Mouse (Mus musculus) limb, embryonic 14.5 days (tissue): Measurements from ENCODE around the gene Nts. TPM values are rescaled to one million over a fixed set of nuclear protein-coding genes. Genes with fewer than 3 reads are reported as not detected.

Experiments used
- ATAC-seq: fragments of 200-750 bp; cut with Nextera tagmentation; 2 replicates; pipeline ENCODE4 v1.8.0; 2017; ENCODE audit warnings: low read depth, moderate number of reproducible peaks, moderate TSS enrichment; ENCODE audit not compliant: low FRiP score
- DNase-seq: peaks from one replicate; pipeline ENCODE4 v3.0.0-alpha.2; 2015; ENCODE audit warnings: low spot score
- H3K27ac ChIP-seq: fragments of 300-500 bp; sonication (generic); replicated peaks from 2 replicates; pipeline ENCODE4 v1.5.1; 2014; ENCODE audit warnings: low read depth, mild to moderate bottlenecking, low read length, moderate library complexity, mixed read lengths
- H3K27me3 ChIP-seq: fragments of 300-500 bp; sonication (generic); 2 replicates; pipeline ENCODE4 v1.6.1; 2014; ENCODE audit warnings: low read length, mixed read lengths; ENCODE audit not compliant: control insufficient read depth, insufficient read depth
- H3K36me3 ChIP-seq: fragments of 300-500 bp; sonication (generic); 2 replicates; pipeline ENCODE4 v1.6.1; 2014; ENCODE audit warnings: mild to moderate bottlenecking, low read length, moderate library complexity, mixed read lengths; ENCODE audit not compliant: control insufficient read depth, insufficient read depth
- H3K4me1 ChIP-seq: fragments of 300-500 bp; sonication (generic); 2 replicates; pipeline ENCODE4 v1.6.1; 2014; ENCODE audit warnings: antibody characterized with exemption, low read length, mixed read lengths; ENCODE audit not compliant: control insufficient read depth, insufficient read depth
- H3K4me2 ChIP-seq: fragments of 300-500 bp; sonication (generic); replicated peaks from 2 replicates; pipeline ENCODE4 v1.6.1; 2014; ENCODE audit warnings: low read depth, mild to moderate bottlenecking, low read length, moderate library complexity; ENCODE audit not compliant: severe bottlenecking
- H3K4me3 ChIP-seq: fragments of 300-500 bp; sonication (generic); replicated peaks from 2 replicates; pipeline ENCODE4 v1.5.1; 2014; ENCODE audit warnings: low read length
- H3K9ac ChIP-seq: fragments of 300-500 bp; sonication (generic); 2 replicates; pipeline ENCODE4 v1.6.1; 2014; ENCODE audit warnings: mild to moderate bottlenecking, low read depth, low read length, moderate library complexity; ENCODE audit not compliant: severe bottlenecking
- H3K9me3 ChIP-seq: fragments of 300-500 bp; sonication (generic); 2 replicates; pipeline ENCODE4 v1.6.1; 2016; ENCODE audit warnings: low read length; ENCODE audit not compliant: control insufficient read depth
- POLR2A ChIP-seq: fragments of 200-500 bp; IDR thresholded peaks from 2 replicates; pipeline ENCODE4 v1.8.0; 2012; ENCODE audit warnings: inconsistent platforms, mild to moderate bottlenecking, moderate library complexity, borderline replicate concordance; ENCODE audit not compliant: insufficient read depth, insufficient read length; ENCODE audit errors: extremely low read depth
- WGBS: fragments of 180-500 bp; shearing (Covaris S2); extraction: QIAGEN DNeasy Blood & Tissue Kit; methylation state at CpG from one replicate; pipeline ENCODE4 v1.1.7; 2014; 5-methylcytosine and 5-hydroxymethylcytosine counted together
- polyA plus RNA-seq, 2 experiments: library from polyadenylated mRNA; depleted of rRNA in 1 of 2; stranded (reverse) in 1 of 2; unstranded in 1 of 2; fragments of >200 nt; fragmentation: Nextera tagmentation in 1 of 2; extraction: Ambion mirVana in 1 of 2; gene quantifications; 2 replicates each; pipeline versions ENCODE4 v1.2.1 to v1.2.3; 2012 to 2014

Nts gene
- polyA plus RNA-seq (2012; rRNA removed) (0.65 and 0.72 TPM in 2 replicates), polyA plus RNA-seq (2014; fragmentation: Nextera tagmentation; extraction: Ambion mirVana) (0.44 and 0.69 TPM in 2 replicates)

DNA sequence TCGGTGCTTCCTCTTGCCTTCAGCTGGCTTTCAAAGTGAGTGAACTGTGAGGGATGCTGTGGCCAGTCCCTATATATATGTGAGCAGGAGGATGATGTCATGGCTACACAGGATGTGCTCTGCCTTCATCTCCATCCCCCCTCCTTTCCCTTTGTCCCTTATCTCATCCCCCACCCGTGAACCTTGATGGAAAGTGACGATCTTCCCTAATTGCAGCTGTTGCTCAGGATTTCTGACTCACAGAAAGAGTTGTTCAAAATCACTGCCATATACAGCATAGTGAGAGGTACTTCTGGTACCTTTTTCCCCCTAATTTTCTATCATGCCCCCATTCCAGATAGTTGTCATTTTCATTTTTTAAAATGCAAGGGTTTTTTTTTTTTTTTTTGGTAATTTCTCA is at the start of gene Nts:
TSS of gene Nts (minus strand) at position 101 of the 400 bp plus-strand sequence.
- no peak for DNase-seq
- 25% methylated on average over 3 of the region's 3 CpGs for WGBS

DNA sequence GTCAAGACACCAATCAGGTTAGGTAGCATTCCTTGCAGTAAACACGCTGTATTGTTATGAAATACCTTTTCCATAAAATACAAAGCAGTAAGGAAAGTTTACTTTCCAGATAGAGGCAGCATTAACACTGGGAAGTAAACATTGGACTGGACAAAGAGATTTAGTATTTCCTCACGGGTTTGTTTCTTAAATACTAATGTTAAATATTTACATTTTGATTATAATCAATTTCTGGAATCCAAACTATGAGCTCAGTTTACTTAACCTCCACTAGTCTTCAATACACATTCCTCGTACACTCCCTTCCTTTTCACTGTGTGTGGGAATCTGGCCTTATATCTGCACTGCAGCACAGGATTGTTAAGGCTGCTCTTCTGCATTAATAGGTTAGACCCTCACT is 37.6 kb upstream of the Nts start:
- WGBS, result 81% methylated on average over 3 of the region's 3 CpGs
- DNase-seq (no peak), ATAC-seq (no peak)
- Histone ChIP-seq H3K9ac (no peak overlapping the region), H3K27me3 (no peaks in the 10 kb centered on the region), H3K4me2 (no peak overlapping the region), H3K9me3 (no peaks in the 10 kb centered on the region), H3K4me3 (no peak overlapping the region), H3K4me1 (no peaks in the 10 kb centered on the region), H3K27ac (no peak overlapping the region), H3K36me3 (no peaks in the 10 kb centered on the region)
- TF ChIP-seq POLR2A, result no peak

More for the DNA sequence above, at the start of gene Nts:
- Histone ChIP-seq H3K9ac (no peak within 1 kb of the TSS), H3K27ac (no peak within 1 kb of the TSS), H3K4me3 (no peak within 1 kb of the TSS), H3K9me3 (no peaks in the 10 kb centered on the region), H3K36me3 (no peaks in the 10 kb centered on the region), H3K4me1 (no peaks in the 10 kb centered on the region), H3K4me2 (no peak within 1 kb of the TSS), H3K27me3 (no peaks in the 10 kb centered on the region)
- ATAC-seq, result no peak
- TF ChIP-seq POLR2A, result no peak

DNA sequence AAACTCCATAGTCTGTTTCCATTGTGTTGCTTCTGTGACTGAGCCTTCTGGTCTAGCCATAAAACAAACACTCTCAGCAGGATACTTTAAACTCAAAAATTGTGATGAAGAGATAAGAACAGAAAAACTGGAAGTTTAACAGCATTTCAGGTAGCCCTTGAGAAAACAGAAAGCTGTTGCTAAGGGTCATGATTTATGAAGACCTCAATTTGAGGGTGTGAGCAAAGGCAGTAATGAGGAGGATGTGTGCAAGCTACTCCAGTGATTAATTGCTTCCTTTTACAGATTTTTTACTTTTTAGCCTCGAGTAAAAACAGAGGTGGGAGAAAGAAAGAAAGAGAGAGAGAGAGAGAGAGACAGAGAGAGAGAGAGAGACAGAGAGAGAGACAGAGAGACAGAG is 23.9 kb upstream of the Nts start:
- Histone ChIP-seq H3K9ac (no peak overlapping the region), H3K27me3 (no peaks in the 10 kb centered on the region), H3K4me1 (peaks cover 13% of the 10 kb centered on the region), H3K27ac (no peak overlapping the region), H3K4me2 (0 out of 2 replicates have a peak overlapping the region, but pooled peaks have one; percentile 0), H3K36me3 (no peaks in the 10 kb centered on the region), H3K9me3 (no peaks in the 10 kb centered on the region), H3K4me3 (no peak overlapping the region)
- ATAC-seq, result no peak
- TF ChIP-seq POLR2A, result no peak
- 0% methylated on average over 1 of the region's 1 CpGs for WGBS
- no peak for DNase-seq

DNA sequence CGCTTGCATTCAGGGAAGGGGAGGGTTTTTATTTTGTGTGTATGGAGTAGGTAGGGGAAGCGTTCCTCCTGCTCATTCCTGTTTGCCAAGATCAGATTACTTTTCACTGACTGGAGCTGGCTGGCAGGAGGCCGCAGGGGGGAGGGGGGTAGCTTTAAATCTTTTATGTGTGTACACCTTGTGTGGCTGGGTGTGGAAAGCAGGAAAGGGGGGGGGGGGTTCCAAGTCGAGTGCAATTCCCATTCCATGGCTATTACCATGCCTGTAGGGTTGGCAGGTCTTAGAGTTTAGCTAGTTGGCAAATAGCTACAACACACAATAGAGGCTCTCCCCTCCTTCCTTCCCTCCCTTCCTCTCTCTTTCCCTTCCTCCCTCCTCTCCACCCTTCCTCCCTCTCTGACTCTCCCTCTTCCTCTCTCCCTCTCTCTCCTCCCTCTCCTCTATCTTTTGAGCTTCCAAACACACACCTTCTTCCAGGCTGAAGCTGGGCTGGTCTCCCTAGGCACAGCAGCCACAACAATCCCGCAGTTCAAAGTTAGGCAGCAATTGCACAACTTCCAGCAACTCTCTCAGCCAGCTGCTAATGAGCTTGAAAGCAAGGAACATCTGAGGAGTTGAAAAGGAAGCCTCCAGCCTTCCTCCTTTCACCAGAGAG is 21.6 kb upstream of the Nts start, which contains the start of gene Rassf9:
TSS of gene Rassf9 (plus strand) at position 416 of the 655 bp plus-strand sequence.
- H3K9me3 ChIP-seq, result no peaks in the 10 kb centered on the region
- H3K36me3 ChIP-seq, result no peaks in the 10 kb centered on the region
- H3K27me3 ChIP-seq, result no peaks in the 10 kb centered on the region
- peak within 1 kb of the TSS; percentile 28 for H3K4me3 ChIP-seq
- WGBS, result 3% methylated on average over 5 of the region's 5 CpGs
- H3K9ac ChIP-seq, result peak within 1 kb of the TSS; percentile 49
- no peak for TF ChIP-seq POLR2A
- H3K4me2 ChIP-seq, result peak within 1 kb of the TSS; percentile 41
- peaks cover 18% of the 10 kb centered on the region for H3K4me1 ChIP-seq
- ATAC-seq (peak; percentile 88), DNase-seq (peak; percentile 51)
- peak within 1 kb of the TSS; percentile 70 for H3K27ac ChIP-seq

DNA sequence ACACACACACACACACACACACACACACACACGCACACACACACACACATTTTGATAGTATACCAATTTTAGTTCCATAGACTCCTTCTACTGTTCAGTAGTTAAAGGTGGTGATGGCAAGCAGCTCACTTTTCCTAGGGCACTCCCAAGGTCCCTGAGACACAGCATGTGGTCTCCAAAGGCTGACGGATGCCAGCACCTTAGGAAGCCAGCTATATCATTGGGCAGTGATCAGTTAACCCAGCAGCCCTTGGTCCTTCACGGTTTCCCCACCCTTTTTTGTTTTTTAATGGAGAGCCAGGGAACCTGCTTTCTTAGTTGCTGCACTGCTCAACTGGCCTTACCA is 21.1 kb upstream of the Nts start:
- H3K27ac ChIP-seq, result peak overlapping the region; percentile 46; the same call in 1 of the 2 replicates
- H3K4me2 ChIP-seq, result peak overlapping the region; percentile 41
- no peaks in the 10 kb centered on the region for H3K9me3 ChIP-seq
- H3K27me3 ChIP-seq, result no peaks in the 10 kb centered on the region
- no peak overlapping the region for H3K9ac ChIP-seq
- 29% methylated on average over 3 of the region's 3 CpGs for WGBS
- DNase-seq (no peak), ATAC-seq (no peak; the same call in 1 of the 2 replicates)
- H3K4me3 ChIP-seq, result peak overlapping the region; percentile 28
- TF ChIP-seq POLR2A, result no peak
- no peaks in the 10 kb centered on the region for H3K36me3 ChIP-seq
- H3K4me1 ChIP-seq, result peaks cover 18% of the 10 kb centered on the region
